Mouse (Mus musculus): Measurements from ENCODE around the gene Ttc30a2.
"Not testable (repeated sequence)": the region's sequence is repeated elsewhere in the genome, so short reads cannot be mapped to it uniquely, and the experiment has no call there.

The Ttc30a2 gene

DNA sequence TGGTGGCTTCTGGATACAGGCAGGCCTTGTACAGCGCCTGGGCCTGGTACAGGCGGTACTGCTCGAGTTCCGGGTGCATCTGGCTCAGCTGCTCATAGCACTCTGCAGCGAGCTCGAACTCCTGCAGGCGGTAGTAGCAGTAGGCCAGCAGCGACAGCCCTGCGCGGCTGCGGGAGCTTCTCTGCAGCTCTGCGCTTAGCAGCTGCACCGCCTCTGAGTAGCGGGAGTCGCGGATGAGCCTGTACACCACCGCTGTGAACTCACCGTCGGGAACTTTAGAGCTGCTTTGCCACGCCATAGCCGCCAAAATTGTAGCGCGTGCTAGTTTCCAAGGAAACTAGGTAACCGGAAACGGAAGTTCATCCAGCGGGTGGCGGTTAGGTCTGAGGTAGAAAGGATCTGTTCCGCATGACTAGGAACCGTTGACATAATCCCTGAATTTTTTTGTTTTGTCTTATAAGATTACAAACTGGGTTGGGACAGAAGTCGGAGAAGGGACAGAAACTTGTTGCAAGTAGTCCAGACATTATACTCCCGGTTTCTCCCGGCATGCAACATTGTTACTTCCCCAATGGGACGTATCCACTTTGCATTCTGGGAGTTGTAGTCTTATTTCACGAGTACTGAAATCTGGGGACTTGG is 3.6 kb upstream of the Ttc30a2 start, which contains the start of gene Ttc30a1:
Gene Ttc30a1 (minus strand): TSS at position 528 of the 642 bp plus-strand sequence.
- peak; percentile 81 to 96 for DNase-seq (ENCODE audit: inconsistent age in 2 of 2, low spot score in 1 of 2)

DNA sequence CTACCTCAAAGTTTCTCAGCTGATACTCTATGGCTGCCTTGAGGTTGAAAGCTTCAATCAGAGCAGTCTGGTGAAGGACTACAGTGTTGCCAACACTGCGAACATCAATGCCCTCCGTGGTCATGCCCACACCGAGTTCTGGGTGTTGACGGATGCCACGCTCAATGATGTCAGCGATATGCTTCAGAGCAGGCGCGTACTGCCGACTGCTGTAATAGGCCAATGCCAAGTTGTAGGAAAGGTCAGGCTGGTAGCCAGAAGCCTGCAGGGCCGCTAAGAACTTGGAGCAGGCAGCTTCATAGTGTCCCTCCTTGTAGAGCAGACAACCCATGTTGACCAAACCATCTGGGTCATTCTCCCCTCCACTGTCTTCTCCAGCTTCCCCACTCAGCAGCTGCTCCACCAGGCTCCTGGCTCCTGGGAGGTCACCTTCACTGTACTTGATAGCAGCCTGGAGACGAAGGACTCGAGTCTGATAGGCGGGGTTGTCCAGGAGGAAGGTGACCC is 3.0 kb upstream of the Ttc30a2 start:
- not testable (repeated sequence) for DNase-seq (ENCODE audit: inconsistent age in 2 of 2, low spot score in 1 of 2)

DNA sequence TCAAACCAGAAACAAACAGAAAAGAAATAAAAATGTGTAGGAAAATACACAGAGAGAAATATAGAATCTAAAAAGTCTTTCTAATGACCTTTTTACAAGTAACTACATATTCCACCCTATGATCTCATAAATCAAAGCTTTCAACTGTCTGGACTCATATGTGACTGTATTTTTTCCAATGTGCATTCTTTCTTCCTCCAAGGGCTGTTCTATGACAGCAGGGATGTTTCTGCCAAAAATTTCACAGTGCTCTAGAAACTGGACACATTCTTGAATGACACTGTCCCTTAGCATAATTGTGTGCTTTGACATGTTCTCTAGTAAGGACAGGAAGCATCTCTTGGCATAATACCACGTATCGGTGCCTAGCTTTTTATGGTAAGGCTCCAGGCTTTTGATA is 1.9 kb downstream of the Ttc30a2 start:
- not testable (repeated sequence) for DNase-seq (ENCODE audit: inconsistent age in 2 of 2, low spot score in 1 of 2)

DNA sequence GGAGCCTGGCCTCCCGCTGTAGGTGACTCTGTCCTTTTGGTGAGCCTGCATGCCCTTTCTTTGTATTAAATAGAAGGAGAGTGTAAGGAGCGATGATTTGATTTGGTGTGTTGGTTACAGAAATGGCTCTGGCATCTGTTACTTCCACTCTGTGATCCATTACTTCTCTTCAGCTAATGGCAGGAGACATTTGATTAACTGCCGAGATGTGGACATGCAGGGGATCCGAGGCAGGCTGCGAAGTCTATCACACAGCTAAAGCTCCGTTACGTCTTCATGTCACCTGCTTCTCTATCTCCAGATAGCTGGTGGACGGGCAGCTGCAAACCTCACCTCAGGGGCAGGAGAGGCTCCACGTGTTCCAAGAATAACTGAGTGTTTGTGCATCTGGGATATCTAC is 3.8 kb downstream of the Ttc30a2 start:
- no peak for DNase-seq (ENCODE audit: inconsistent age in 2 of 2, low spot score in 1 of 2)

DNA sequence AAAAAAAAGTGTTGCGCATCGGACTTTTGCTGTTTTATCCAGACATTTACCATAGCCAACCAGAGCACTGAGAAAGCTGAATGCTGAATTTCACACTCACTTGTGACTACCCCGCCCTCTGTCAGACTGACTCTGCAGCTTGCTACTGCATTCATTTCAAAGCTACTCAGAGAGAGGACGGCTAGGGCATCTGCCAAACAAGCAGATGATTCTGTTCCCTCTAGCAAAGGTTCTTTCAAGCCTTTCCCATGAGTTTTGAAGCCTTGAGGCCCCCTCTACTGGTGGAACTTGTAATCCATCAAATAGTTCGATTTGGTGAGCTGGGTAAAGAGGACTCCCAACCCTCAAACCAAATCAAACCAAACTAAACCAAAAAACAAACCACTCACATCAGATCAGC is 13.0 kb downstream of the Ttc30a2 start:
- peak; percentile 78 to 94 for DNase-seq (ENCODE audit: inconsistent age in 2 of 2, low spot score in 1 of 2)

DNA sequence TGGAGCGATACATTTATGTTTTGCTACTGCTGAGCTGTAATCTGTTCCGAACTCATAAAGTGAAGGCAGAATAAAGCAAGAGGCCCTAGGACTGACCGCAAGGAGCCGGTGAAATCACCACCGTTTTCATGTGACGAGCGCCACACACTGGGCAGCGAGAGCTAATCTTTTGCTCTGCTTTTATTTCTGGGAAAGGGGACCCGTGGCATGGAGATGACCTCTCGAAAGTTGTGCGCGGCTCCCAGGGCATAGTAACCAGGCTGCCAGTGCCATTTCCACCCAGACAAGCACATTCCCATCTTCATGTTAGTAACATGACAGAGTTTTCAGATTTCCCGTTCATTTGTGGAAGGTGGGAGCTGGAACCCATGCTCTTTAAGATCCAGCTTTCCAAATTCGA is 13.5 kb downstream of the Ttc30a2 start:
- DNase-seq (ENCODE audit: inconsistent age in 2 of 2, low spot score in 1 of 2), result peak; percentile 88 to 94

DNA sequence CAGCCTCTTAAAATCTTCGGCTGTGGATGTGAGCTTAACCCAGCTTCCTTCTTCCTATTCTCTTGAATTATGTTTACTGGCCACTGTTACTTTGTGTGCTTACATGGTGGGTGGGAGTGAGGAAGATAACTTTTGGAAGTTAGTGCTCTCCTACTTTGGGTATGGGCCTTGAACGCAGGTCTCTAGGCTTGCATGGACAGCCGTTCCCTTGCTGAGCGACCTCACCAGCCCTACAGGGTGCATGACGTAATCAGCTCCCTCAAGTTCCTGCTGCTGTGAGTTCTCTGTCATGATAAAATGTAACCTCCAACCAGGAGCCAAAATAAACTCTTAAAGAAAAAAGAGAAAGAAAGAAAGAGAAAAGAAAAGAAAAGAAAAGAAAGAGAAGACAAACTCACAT is 13.9 kb downstream of the Ttc30a2 start:
- peak; percentile 46 to 75 for DNase-seq (ENCODE audit: inconsistent age in 2 of 2, low spot score in 1 of 2)

DNA sequence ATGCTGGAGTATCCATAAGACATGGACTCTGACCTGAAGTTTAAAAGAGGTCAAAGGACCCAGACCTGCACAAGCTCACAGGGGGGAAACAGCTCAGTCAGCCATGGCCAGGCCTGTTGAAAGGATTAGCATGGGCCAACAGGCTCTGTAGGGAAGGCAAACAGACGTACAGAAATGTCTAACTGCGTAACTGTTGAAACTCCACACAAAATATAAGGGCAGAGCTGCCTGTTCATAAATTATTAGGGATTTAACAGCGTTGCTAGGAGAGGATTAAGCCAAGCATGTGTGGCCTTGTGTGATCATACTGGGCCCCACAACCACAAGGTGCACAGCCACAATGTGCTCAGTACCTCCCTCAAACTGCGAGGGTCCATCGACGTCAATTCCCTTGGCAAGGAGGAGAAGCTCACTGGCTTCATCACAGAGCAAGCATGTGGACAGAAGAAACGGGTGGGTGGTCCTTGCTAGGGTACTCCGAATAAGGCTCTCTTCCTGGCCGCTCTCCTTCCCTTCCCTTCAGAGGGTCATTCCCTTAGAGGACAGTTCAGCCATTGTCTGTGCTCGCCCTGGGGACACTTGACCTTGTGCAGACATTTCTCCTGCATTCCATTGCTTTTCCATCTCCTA is 14.6 kb downstream of the Ttc30a2 start:
- DNase-seq (ENCODE audit: inconsistent age in 2 of 2, low spot score in 1 of 2), result peak; percentile 23 to 59

DNA sequence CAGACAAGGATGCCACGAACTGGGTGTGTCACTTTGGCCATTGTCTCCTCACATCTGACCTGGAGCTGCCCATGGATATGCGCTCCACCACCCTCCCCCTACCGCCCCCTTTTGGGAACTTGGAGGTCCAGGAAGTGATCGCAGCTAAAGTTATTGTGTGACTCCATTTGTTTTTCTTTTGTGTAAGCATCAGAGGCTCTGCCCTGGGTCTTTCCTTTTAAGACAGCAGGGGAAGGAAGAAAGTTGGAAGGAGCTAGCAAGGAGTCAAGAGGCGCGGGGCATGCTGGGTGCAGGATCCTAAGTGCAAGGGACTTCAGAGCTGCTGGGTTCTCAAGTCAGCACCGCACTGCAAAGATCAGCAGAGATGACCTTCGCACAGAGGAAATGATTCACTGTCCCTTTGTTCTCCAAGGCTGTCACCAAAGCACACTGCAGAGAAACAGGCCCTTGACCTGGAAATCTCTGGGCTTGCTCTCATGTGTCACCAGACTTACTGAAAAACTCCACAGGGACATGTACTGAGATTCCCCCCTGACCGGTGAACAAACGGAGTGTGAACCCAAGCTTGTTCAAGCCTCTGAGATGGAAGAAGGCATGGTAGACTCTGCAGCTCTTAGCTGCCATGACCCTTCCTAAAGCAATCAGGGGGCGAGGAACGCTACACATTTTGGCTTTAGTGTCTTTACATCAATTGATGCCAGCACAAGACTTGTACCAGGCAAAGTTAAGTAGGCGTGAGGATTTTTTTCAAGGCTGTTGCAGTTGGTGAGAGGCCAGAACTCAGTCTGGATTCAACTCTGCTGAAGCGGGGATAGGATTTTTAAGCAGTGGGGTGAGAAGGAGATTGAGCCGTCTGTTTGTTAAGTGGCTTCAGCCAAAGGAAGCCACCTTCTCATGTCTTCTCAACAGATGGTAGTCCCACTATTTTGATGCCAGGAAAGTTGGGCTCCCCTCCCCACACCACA is 17.3 kb downstream of the Ttc30a2 start:
- DNase-seq (ENCODE audit: inconsistent age in 2 of 2, low spot score in 1 of 2), result peak; percentile 90 to 96

DNA sequence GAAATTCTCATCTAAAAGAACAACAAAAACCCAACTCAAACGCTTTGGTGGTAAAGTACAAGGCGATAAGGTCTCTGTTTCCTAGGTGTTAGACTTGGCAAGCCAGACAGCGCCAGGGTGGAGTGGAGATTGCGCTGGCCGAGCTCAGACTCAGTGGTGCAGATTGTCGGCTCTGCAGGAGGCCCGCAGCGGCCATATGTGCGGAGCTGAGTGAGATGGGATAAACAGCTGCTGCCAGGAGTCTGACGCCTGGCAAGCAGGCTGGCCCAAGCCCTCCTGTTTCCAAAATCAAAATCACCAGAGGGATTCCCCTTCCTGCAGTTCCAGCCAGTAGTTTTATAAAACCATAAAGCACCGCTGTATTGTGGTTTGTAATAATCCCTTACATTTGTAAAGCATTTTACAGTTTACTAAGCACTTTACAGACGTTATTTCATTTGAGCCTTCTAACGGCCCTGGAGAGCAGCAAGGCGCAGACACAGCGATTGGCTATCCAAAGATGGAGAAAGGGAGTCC is 18.1 kb downstream of the Ttc30a2 start:
- DNase-seq (ENCODE audit: inconsistent age in 2 of 2, low spot score in 1 of 2), result peak; percentile 43 to 79

DNA sequence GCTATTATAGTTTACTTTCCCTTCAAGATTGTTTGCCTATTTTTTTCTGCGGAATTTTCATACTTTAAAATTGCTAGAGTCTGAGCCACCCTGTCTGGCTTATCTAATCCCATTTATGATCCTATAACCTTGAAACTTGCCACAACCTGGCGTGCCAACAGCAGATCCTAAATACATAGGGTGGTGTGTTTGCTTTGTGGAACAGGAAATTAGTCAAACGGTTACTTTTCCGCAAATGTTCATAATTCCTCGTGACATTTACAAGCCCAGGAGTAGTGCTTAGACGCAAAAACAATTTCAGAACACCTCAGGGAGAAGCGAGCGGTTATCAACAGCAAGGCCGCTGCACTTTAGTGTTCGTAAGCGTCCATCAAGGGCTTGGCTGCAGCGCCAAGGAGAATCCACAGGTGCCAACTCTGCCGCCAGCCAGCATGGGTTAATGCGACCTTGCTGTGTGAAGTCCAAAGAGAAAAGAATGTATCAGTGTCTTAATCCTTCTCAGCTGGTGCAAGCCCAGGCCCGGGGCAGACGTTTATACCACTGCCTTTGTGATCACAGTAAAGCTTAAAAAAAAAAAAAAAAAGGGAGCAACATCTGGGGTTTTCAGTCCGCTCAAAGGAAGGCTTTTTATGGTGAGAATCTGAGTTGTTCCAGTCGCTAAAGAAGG is 18.7 kb downstream of the Ttc30a2 start:
- DNase-seq (ENCODE audit: inconsistent age in 2 of 2, low spot score in 1 of 2), result peak; percentile 52 to 85

DNA sequence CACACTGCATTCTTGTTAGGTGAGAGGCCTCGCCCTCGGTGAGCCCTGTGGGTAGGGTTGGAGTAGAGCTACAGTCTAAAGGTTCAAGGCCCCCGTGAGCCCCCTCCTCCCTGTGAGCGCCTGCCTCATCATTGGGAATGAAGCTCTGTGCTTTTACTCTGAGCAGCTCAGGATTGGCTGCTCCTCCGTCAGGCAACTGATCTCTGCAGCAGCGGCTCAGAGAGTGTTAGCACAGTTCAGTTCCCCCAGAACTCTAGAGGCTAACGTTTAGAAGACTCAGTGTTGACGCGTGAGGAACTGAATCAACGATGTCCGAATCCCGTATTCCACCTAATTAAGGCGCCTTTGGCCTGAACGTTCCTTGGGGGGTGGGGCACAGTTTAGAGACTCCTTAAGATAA is 22.3 kb downstream of the Ttc30a2 start:
- DNase-seq (ENCODE audit: inconsistent age in 2 of 2, low spot score in 1 of 2), result no peak

DNA sequence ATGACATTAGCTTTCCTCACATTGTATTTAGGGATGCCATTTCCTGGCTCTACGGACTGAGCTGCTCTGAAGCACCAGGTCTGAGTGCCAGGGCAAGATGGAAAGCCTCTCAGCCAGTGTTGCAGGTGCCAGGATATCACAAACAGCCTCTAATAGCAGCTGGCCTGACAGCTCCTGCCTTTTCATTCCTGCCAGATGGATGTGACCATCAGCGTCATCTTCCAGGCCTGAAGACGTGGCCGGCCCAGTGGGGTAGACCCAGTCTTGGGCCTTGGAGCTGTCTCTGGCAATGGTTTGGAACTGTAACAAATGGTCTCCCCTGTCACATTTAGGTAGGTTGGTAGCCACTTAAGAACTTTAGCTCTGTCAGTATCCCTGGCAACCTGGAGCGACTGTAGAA is 24.6 kb downstream of the Ttc30a2 start:
- DNase-seq (ENCODE audit: inconsistent age in 2 of 2, low spot score in 1 of 2), result no peak

DNA sequence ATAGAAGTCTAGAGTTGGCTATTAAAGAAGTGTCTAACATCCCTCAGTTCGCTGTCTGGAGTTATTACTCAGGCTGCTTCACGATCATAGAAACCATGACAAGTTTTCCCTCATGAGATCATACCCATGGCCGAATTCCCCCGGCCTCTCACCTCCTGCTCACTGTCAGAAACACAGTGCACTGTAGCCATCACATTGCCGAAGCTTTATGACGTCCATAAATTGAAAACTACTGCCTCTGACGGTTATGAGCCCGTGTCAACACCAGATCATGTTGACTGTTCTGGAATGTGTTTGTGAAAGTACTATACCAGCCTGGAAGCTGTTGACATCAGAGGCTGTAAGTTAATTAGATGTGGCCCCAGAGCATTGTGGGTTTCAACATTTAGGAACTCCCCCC is 27.3 kb downstream of the Ttc30a2 start:
- no peak for DNase-seq (ENCODE audit: inconsistent age in 2 of 2, low spot score in 1 of 2)

DNA sequence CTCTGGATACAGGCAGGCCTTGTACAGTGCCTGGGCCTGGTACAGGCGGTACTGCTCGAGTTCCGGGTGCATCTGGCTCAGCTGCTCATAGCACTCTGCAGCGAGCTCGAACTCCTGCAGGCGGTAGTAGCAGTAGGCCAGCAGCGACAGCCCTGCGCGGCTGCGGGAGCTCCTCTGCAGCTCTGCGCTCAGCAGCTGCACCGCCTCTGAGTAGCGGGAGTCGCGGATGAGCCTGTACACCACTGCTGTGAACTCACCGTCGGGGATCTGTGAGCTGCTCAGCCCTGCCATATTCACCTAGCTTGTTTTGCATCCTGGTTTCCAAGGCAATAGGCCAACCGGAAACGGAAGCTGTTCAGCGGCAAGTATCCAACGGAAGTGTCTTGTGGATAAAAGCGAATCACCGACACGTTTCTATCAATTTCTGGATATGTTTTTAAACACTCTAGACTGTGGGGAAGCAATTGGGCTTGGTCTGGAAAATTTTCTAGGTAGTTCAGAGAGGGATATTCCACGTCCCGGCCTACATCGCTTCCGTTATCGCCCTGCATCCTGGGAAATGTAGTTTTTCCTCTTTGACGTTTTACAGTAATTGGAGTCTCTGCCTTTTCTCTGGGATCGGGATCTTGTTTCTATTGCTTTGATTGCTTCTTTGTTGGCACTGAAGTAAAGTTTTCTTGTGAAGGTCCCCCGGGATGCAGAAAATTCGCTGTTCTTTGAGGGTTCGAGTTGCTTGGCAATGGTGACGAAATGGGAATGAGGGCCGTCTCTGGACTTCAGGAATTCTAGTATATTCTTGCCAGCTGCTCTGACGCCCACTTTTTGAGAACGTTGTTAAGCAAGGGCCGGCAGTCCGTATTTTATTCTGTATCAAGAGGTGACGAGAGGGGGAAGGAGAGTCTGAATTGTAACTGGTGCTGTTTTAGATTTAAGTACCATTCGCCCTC is 39.6 kb downstream of the Ttc30a2 start, which contains the start of gene Ttc30b:
Gene Ttc30b (minus strand): TSS at position 469 of the 947 bp plus-strand sequence.
- peak; percentile 82 to 96 for DNase-seq (ENCODE audit: inconsistent age in 2 of 2, low spot score in 1 of 2)

DNA sequence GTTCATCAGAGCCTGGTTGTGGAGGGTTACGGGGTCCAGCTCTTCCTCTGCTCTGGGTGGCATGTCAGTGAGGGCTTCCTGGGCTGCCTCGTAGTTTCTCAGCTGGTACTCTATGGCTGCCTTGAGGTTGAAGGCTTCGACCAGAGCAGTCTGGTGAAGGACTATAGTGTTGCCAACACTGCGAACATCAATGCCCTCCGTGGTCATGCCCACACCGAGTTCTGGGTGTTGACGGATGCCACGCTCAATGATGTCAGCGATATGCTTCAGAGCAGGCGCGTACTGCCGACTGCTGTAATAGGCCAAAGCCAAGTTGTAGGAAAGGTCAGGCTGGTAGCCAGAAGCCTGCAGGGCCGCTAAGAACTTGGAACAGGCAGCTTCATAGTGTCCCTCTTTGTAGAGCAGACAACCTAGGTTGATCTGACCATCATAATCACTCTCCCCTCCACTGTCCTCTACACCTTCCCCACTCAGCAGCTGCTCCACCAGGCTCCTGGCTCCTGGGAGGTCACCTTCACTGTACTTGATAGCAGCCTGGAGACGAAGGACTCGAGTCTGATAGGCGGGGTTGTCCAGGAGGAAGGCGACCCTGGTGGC is 40.4 kb downstream of the Ttc30a2 start:
- DNase-seq (ENCODE audit: inconsistent age in 2 of 2, low spot score in 1 of 2), result not testable (repeated sequence)

DNA sequence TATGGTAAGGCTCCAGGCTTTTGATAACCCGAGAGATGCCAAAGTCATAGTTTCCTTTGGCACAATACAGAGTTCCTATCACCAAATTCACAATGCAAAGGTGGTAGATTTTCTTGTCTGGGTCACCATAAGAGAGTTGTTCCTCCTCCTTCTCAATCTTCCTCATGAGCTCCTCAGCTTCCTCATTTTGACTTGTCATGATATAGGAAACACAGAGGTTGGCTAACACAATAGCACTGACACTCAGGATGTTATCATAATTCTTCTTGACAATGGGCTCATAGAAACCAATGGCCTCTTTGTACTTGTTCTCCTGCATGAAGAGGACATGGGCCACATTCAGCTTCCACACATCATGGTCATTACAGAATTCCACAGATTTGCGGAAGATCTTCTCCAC is 41.3 kb downstream of the Ttc30a2 start:
- not testable (repeated sequence) for DNase-seq (ENCODE audit: inconsistent age in 2 of 2, low spot score in 1 of 2)

DNA sequence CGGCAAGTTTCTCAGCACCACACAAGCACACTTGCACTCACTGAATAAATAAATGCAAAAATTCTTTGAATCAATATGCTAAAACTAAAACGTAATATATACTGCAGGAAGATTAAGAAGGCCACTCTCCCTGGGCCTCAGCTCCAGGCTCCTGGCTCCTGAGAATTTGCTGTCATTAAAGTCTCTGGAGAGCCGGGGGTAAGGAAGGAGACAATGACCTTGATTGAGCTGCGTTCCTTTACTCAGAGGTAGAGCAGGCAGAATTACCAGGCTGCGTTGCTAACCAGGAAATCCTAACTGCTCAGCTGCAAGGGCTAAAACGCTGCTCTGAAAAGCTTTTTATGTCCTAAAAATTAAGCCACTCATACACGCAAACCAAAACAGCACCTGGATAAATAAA is 44.4 kb downstream of the Ttc30a2 start:
- DNase-seq (ENCODE audit: inconsistent age in 2 of 2, low spot score in 1 of 2), result peak; percentile 21 to 66

DNA sequence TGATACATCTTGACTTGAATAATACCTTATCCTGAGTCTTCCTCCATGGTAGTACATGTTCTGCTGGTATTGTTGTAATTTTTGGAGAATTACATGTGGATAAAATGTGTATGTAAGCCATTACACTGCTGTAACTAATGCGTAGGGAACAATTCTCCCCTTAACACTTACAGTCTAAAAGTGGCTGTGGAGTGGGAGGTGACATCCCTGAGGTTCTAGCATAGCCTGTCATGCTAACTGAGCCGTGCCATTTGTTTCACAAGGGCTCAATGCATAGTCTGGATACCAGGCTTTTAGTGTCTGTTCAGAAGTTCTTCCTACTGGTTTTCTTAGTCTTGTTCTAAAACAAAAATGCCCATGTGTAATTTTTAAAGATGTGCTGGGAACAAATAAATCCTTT is 47.0 kb downstream of the Ttc30a2 start:
- no peak for DNase-seq (ENCODE audit: inconsistent age in 2 of 2, low spot score in 1 of 2)
